Mouse (Mus musculus) E14TG2a.4 (cell line): ENCODE measurements at regions not wholly inside any gene's neighbourhood (a gene's known extent, or its start where the extent isn't known, plus 50 kb on each side); places are given as distances from the start of the nearest gene placed in this dataset.

Source experiments
- CTCF ChIP-seq: conservative IDR thresholded peaks from 2 replicates; pipeline ENCODE4 v1.5.1; 2014; ENCODE audit warnings: low read length
- POU5F1 ChIP-seq: IDR thresholded peaks from 2 replicates; pipeline ENCODE4 v1.6.1; 2014; ENCODE audit warnings: low read length, borderline replicate concordance

GRCm38 (mm10) chr5:126816069-126816468 is 425.5 kb upstream of the Tmem132c start:
- TF ChIP-seq CTCF (no peak), POU5F1 (no peak)
